Mouse (Mus musculus) midbrain, postnatal 0 days (tissue): ENCODE results near the gene Myh11. TPM values are rescaled to one million over a fixed set of nuclear protein-coding genes. Genes with fewer than 3 reads are reported as not detected.
"Not testable (repeated sequence)": the region's sequence is repeated elsewhere in the genome, so short reads cannot be mapped to it uniquely, and the experiment has no call there.

Source experiments
- ATAC-seq: fragments of 200-750 bp; cut with Nextera tagmentation; 2 replicates; pipeline ENCODE4 v1.8.0; 2017; ENCODE audit warnings: moderate number of reproducible peaks, mild to moderate bottlenecking, moderate TSS enrichment, moderate library complexity; ENCODE audit not compliant: low FRiP score
- DNase-seq: peaks from one replicate; pipeline ENCODE4 v3.0.0-alpha.2; 2015; ENCODE audit warnings: low spot score
- H3K27ac ChIP-seq: fragments of 300-500 bp; sonication (generic); 2 replicates; pipeline ENCODE4 v1.5.1; 2014; ENCODE audit warnings: low read depth, mild to moderate bottlenecking, low read length, mixed read lengths
- H3K27me3 ChIP-seq: fragments of 300-500 bp; sonication (generic); 2 replicates; pipeline ENCODE4 v1.6.1; 2014; ENCODE audit warnings: low read length, control low read depth, mixed read lengths; ENCODE audit not compliant: insufficient read depth
- H3K36me3 ChIP-seq: fragments of 300-500 bp; sonication (generic); 2 replicates; pipeline ENCODE4 v1.6.1; 2014; ENCODE audit warnings: low read length, control low read depth, mixed read lengths; ENCODE audit not compliant: insufficient read depth
- H3K4me1 ChIP-seq: fragments of 300-500 bp; sonication (generic); 2 replicates; pipeline ENCODE4 v1.6.1; 2014; ENCODE audit warnings: mild to moderate bottlenecking, control low read depth, antibody characterized with exemption, low read length, mixed read lengths; ENCODE audit not compliant: insufficient read depth
- H3K4me2 ChIP-seq: fragments of 300-500 bp; sonication (generic); 2 replicates; pipeline ENCODE4 v1.6.1; 2014; ENCODE audit warnings: low read depth, mild to moderate bottlenecking, low read length, mixed read lengths; ENCODE audit not compliant: poor library complexity, severe bottlenecking
- H3K4me3 ChIP-seq: fragments of 300-500 bp; sonication (generic); 2 replicates; pipeline ENCODE4 v1.5.1; 2014; ENCODE audit warnings: low read depth, mild to moderate bottlenecking, low read length, moderate library complexity
- H3K9ac ChIP-seq: fragments of 300-500 bp; sonication (generic); replicated peaks from 2 replicates; pipeline ENCODE4 v1.6.1; 2014; ENCODE audit warnings: mild to moderate bottlenecking, low read length, moderate library complexity, mixed read lengths; ENCODE audit not compliant: poor library complexity, severe bottlenecking
- H3K9me3 ChIP-seq: fragments of 300-500 bp; sonication (generic); 2 replicates; pipeline ENCODE4 v1.6.1; 2016; ENCODE audit warnings: low read length, control low read depth
- CTCF ChIP-seq: IDR thresholded peaks from 2 replicates; pipeline ENCODE4 v1.5.1; 2016; ENCODE audit warnings: antibody characterized with exemption, mild to moderate bottlenecking
- WGBS: fragments of 180-500 bp; shearing (Covaris S2); extraction: QIAGEN DNeasy Blood & Tissue Kit; methylation state at CpG from one replicate; pipeline ENCODE4 v1.1.7; 2014; 5-methylcytosine and 5-hydroxymethylcytosine counted together
- microRNA counts: library from miRNA; unstranded; fragments of <30 nt; microRNA quantifications from one replicate; lab custom pipeline; 2015
- microRNA-seq: library from miRNA; unstranded; fragments of <30 nt; microRNA quantifications from one replicate; pipeline ENCODE4, GENCODE M21; 2016; ENCODE audit warnings: borderline number of aligned reads
- polyA plus RNA-seq: library from polyadenylated mRNA; unstranded; fragments of >200 nt; fragmentation: Nextera tagmentation; extraction: Ambion mirVana; gene quantifications from 2 replicates; pipeline ENCODE4 v1.2.1, GENCODE M21; 2015
- total RNA-seq: library from RNA; depleted of rRNA; stranded (reverse); fragments of >200 nt; gene quantifications from 2 replicates; pipeline ENCODE4 v1.2.3, GENCODE M21; 2014; rRNA removed

The Myh11 gene
- total and polyA plus RNA-seq, 2 experiments from 2014 or later: 0.62 to 0.82 TPM

GRCm38 (mm10) chr16:14158936-14159745, 132.0 kb downstream of the Myh11 start:
- no peaks in the 10 kb centered on the region for H3K36me3 ChIP-seq
- H3K9me3 ChIP-seq: no peaks in the 10 kb centered on the region
- H3K27me3 ChIP-seq: no peaks in the 10 kb centered on the region
- WGBS: under 1% methylated on average over 47 of the region's 58 CpGs
- H3K9ac ChIP-seq: peak overlapping the region; percentile 76
- peaks cover 4% of the 10 kb centered on the region; the same call in 1 of the 2 replicates for H3K4me1 ChIP-seq
- peak; percentile 33; the same call in 1 of the 2 replicates for TF ChIP-seq CTCF
- H3K4me3 ChIP-seq: peak overlapping the region; percentile 71
- H3K4me2 ChIP-seq: peak overlapping the region; percentile 73
- DNase-seq: peak; percentile 99
- ATAC-seq: peak; percentile 98
- peak overlapping the region; percentile 96 for H3K27ac ChIP-seq

GRCm38 (mm10) chr16:14158536-14158935, 132.6 kb downstream of the Myh11 start:
- no peaks in the 10 kb centered on the region for H3K27me3 ChIP-seq
- peaks cover 4% of the 10 kb centered on the region; the same call in 1 of the 2 replicates for H3K4me1 ChIP-seq
- 9% methylated on average over 7 of the region's 7 CpGs for WGBS
- no peaks in the 10 kb centered on the region for H3K9me3 ChIP-seq
- peak overlapping the region; percentile 73 for H3K4me2 ChIP-seq
- no peak for ATAC-seq
- H3K36me3 ChIP-seq: no peaks in the 10 kb centered on the region
- peak overlapping the region; percentile 96 for H3K27ac ChIP-seq
- peak overlapping the region; percentile 71 for H3K4me3 ChIP-seq
- H3K9ac ChIP-seq: peak overlapping the region; percentile 76
- no peak for DNase-seq
- TF ChIP-seq CTCF: 0 out of 2 replicates have a peak, but pooled peaks have one; percentile 13

DNA sequence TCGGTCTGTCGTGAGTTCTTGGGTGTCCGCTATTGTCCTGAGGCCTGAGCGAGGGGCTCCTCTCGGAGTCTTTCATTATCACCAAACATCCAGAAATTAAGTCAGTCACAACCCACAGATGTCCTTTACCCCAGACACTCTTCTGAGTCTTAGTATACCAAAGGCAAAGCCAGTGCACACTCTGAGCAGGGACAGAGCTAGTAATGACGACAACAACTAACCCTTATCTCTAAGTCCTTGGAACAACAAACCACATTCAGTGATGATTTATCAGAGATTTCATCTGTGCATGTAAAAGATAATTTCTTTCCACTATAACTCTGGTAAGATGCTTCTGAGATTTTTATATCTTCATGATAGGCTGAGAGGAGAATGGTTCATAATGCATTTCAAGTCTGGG, 134.9 kb downstream of the Myh11 start:
- no peak for ATAC-seq
- no peaks in the 10 kb centered on the region for H3K9me3 ChIP-seq
- 95% methylated on average over 6 of the region's 6 CpGs for WGBS

DNA sequence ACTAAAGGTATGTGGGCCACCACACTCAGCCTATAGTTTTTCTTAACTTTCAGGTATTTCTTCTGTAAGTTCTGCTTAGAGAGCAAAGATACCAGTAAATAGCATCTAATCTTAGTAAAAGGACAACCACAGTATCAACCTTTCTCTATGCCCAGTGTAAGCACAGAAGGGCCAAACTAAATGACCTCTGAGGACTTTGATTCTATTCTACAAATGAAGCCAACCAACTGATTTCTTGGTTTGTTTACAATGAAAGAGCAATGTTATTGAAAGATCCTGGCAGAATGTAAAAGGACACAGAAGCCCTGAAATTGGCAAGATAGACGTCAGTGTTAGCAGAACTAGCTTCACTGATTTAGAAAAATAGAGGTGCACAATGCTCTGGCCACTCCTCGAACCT, 135.5 kb downstream of the Myh11 start:
- not testable (repeated sequence) for H3K4me3 ChIP-seq, H3K4me2 ChIP-seq, H3K27ac ChIP-seq, H3K27me3 ChIP-seq, H3K9me3 ChIP-seq, DNase-seq, H3K4me1 ChIP-seq, ATAC-seq, H3K9ac ChIP-seq
- peaks cover 12% of the 10 kb centered on the region for H3K36me3 ChIP-seq
- 85% methylated on average over 1 of the region's 2 CpGs for WGBS

More for the DNA sequence above, 134.9 kb downstream of the Myh11 start:
- Histone ChIP-seq H3K9ac (no peak overlapping the region), H3K27me3 (no peaks in the 10 kb centered on the region), H3K4me1 (peaks cover 4% of the 10 kb centered on the region; the same call in 1 of the 2 replicates), H3K4me2 (no peak overlapping the region), H3K36me3 (peaks cover 12% of the 10 kb centered on the region), H3K4me3 (no peak overlapping the region), H3K27ac (no peak overlapping the region)
- no peak for DNase-seq
- no peak for TF ChIP-seq CTCF

DNA sequence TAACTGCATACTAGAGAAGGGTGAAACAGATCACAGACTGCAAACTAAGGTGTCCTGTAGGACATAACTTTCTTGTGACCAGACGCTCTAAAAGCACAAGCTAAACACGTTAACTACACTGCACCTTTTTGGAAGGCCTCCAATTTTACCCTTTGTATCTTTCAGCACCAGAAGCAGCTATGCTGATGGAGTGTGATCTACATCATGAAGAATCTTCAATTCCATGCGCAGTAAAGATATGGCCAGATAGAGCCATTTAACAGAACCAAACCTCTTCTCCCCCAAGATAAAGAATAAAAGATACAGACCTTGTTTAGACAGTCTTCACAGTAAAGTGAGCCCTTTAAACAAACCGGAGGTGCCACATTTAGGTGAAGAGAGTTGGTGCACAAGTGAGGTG, 139.5 kb downstream of the Myh11 start:
- H3K4me1 ChIP-seq: no peaks in the 10 kb centered on the region
- no peaks in the 10 kb centered on the region for H3K9me3 ChIP-seq
- no peak overlapping the region for H3K4me2 ChIP-seq
- ATAC-seq (no peak), DNase-seq (no peak)
- WGBS: 93% methylated on average over 4 of the region's 4 CpGs
- TF ChIP-seq CTCF: no peak
- peaks cover 27% of the 10 kb centered on the region for H3K36me3 ChIP-seq
- H3K9ac ChIP-seq: no peak overlapping the region
- H3K4me3 ChIP-seq: no peak overlapping the region
- H3K27ac ChIP-seq: no peak overlapping the region
- no peaks in the 10 kb centered on the region for H3K27me3 ChIP-seq

DNA sequence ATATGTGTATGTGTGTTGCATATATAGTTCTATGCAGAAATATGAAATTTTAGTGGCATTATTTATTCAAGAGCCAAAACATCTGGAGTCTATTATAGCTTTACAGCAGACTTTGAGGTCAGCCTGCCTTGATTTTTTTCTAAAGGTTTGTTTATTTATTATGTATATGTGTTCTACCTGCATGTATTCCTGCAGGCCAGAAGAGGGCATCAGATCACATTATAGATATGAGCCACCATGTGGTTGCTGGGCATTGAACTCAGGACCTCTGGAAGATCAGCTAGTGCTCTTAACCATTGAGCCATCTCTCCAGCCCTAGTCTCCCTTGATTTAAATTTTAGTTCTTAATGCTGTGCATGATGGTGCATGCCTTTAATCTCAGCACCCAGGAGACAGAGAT, 143.5 kb downstream of the Myh11 start:
- Histone ChIP-seq H3K27ac (no peak overlapping the region), H3K4me2 (no peak overlapping the region), H3K36me3 (peaks cover 47% of the 10 kb centered on the region), H3K9me3 (no peaks in the 10 kb centered on the region), H3K4me1 (no peaks in the 10 kb centered on the region), H3K27me3 (no peaks in the 10 kb centered on the region), H3K4me3 (no peak overlapping the region), H3K9ac (no peak overlapping the region)
- ATAC-seq (no peak), DNase-seq (no peak)
- TF ChIP-seq CTCF: peak; percentile 47

MicroRNAs within 50 kb of the gene (microRNA counts, 519-probe panel; counts per million panel counts)
- 3,277 counts per million, percentile 73 among the panel's probes with 10 or more counts for microRNA mmu-miR-484 (lab: Ali Mortazavi, UCI)

Small RNAs within 50 kb of the gene (microRNA-seq; reads per million reads assigned to microRNA genes)
- 2,318 reads per million, percentile 81 among the genes with 10 or more reads in this experiment for gene Mir484

Other genes starting within 250 kb of the Myh11 start
- gene Nde1, start 128.1 kb downstream of the Myh11 start, total RNA-seq: 10.5 and 14.6 TPM in 2 replicates
- gene Nde1, start 128.1 kb downstream of the Myh11 start, polyA plus RNA-seq: 10.7 and 12.0 TPM in 2 replicates
- gene Marf1, start 128.0 kb downstream of the Myh11 start, total RNA-seq: 24.0 and 29.7 TPM in 2 replicates
- 8.7 and 9.4 TPM in 2 replicates for gene Marf1, start 128.0 kb downstream of the Myh11 start, polyA plus RNA-seq
- 114 and 124 TPM in 2 replicates for gene Fopnl, start 26.0 kb upstream of the Myh11 start, total RNA-seq
- 212 and 217 TPM in 2 replicates for gene Fopnl, start 26.0 kb upstream of the Myh11 start, polyA plus RNA-seq
- gene Abcc1, start 70.2 kb upstream of the Myh11 start, total RNA-seq: 11.9 and 14.7 TPM in 2 replicates
- 5.9 and 7.5 TPM in 2 replicates for gene Abcc1, start 70.2 kb upstream of the Myh11 start, polyA plus RNA-seq